Mouse (Mus musculus) hindlimb bud, embryonic 11.5 days (tissue): ENCODE measurements around the gene Adamtsl1.
A peak's percentile ranks its signal among the peaks of the same experiment; 100 is the strongest.

Experiments used
- DNase-seq: peaks from one replicate; pipeline ENCODE4 v3.0.0-alpha.2; 2012; ENCODE audit warnings: low read depth, low spot score; ENCODE audit errors: extremely low spot score

The Adamtsl1 gene

GRCm38 (mm10) chr4:85784428-85784827 is 270.5 kb downstream of the Adamtsl1 start:
- DNase-seq, result no peak

- DNase-seq, result no peak
Measured at GRCm38 (mm10) chr4:85790226-85790625, 276.3 kb downstream of the Adamtsl1 start.

- peak; percentile 84 for DNase-seq
Measured at GRCm38 (mm10) chr4:85801805-85802204, 287.8 kb downstream of the Adamtsl1 start.

- no peak for DNase-seq
Measured at GRCm38 (mm10) chr4:85814418-85814817, 300.4 kb downstream of the Adamtsl1 start.

- DNase-seq, result no peak
Measured at GRCm38 (mm10) chr4:85818504-85818903, 304.5 kb downstream of the Adamtsl1 start.

- DNase-seq, result no peak
Measured at GRCm38 (mm10) chr4:85819169-85819568, 305.2 kb downstream of the Adamtsl1 start.

GRCm38 (mm10) chr4:85819921-85820320 is 305.9 kb downstream of the Adamtsl1 start:
- DNase-seq, result no peak

GRCm38 (mm10) chr4:85823952-85824704 is 310.2 kb downstream of the Adamtsl1 start:
- no peak for DNase-seq

- DNase-seq, result no peak
Measured at GRCm38 (mm10) chr4:85824705-85825085, 310.7 kb downstream of the Adamtsl1 start.

GRCm38 (mm10) chr4:85837058-85837457 is 323.1 kb downstream of the Adamtsl1 start:
- no peak for DNase-seq

- no peak for DNase-seq
Measured at GRCm38 (mm10) chr4:85837532-85837965, 323.6 kb downstream of the Adamtsl1 start.

- no peak for DNase-seq
Measured at GRCm38 (mm10) chr4:85838031-85838430, 324.1 kb downstream of the Adamtsl1 start.

- DNase-seq, result no peak
Measured at GRCm38 (mm10) chr4:85842113-85842512, 328.1 kb downstream of the Adamtsl1 start.

- DNase-seq, result no peak
Measured at GRCm38 (mm10) chr4:85844381-85844780, 330.4 kb downstream of the Adamtsl1 start.

GRCm38 (mm10) chr4:85845931-85846330 is 332.0 kb downstream of the Adamtsl1 start:
- DNase-seq, result no peak

GRCm38 (mm10) chr4:85853401-85853800 is 339.4 kb downstream of the Adamtsl1 start:
- DNase-seq, result no peak

GRCm38 (mm10) chr4:85854507-85854906 is 340.5 kb downstream of the Adamtsl1 start:
- no peak for DNase-seq

- no peak for DNase-seq
Measured at GRCm38 (mm10) chr4:85879376-85879775, 365.4 kb downstream of the Adamtsl1 start.

- no peak for DNase-seq
Measured at GRCm38 (mm10) chr4:85881318-85881717, 367.3 kb downstream of the Adamtsl1 start.

- no peak for DNase-seq
Measured at GRCm38 (mm10) chr4:85884031-85884430, 370.1 kb downstream of the Adamtsl1 start.

GRCm38 (mm10) chr4:85889877-85890598 is 376.1 kb downstream of the Adamtsl1 start:
- no peak for DNase-seq

GRCm38 (mm10) chr4:85901316-85901715 is 387.3 kb downstream of the Adamtsl1 start:
- DNase-seq, result no peak
